Mouse (Mus musculus) gastrocnemius, adult 8-10 months (tissue): ENCODE data around the gene Gabrp. TPM values are rescaled to one million over a fixed set of nuclear protein-coding genes. Genes with fewer than 3 reads are reported as not detected.

ENCODE experiments used
- DNase-seq, 2 experiments: peaks; one replicate each; pipeline ENCODE4 v3.0.0; 2022; ENCODE audit warnings: low spot score in 2 of 2
- total RNA-seq, 4 experiments: library from RNA; stranded (reverse); gene quantifications; 2 replicates each; pipeline ENCODE4 v1.2.4; 2022

Gene Gabrp
- total RNA-seq, 4 experiments from 2014 or later = not detected

DNA sequence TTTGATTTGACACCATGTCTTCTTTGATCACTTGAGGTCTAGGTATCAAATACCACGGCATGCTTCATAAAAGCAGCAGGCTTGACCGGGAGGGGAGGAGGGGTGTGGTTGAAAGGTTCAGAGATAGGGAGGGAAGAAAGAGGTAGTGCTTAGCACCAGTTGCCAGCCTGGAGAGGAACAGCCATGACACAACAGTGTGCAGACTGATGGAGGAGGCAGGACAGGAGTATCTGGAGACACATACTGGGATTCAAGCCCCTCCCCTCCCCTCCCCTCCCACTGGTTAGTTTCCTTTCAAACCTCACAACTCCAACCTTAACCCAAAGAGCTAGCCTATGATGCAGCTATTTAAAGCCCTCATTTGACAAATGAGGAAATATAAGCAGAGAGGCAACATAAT lies 49.2 kb downstream of the Gabrp start:
- no peak for DNase-seq

DNA sequence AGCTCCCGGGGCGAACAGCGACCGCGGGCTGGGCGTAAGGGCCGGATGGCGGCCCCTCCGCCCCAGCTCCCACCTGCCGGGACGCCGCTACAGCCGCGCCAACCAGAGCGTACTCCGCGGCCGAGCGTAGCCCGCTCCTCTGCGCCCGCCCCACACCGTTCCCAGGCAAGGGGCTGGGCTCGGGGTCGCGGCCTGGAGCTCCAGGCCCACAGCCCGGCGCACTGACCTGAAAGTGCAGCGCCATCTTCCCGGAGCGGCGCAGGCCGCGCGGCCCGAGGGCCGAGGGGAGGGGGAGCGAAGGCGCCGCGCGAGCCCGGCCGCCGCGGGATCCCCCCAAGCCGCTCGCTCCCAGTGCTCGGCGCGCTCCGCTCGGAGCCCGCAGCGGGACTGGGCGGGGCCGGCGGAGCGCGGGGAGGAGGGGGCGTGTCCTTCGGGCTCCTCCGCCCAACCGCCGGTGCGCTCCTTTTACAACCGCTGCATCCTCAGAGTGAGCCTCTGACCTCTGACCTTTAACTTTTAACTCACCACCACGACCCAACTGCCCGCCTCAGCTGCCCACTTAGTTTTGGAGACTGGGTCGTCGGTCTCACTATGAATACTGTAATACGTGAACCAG lies 65.3 kb downstream of the Gabrp start, which contains the start of gene Ranbp17:
TSS of gene Ranbp17 (minus strand) at position 371 of the 616 bp plus-strand sequence.
- peak in 1 of 2 experiments; percentile 3 for DNase-seq

DNA sequence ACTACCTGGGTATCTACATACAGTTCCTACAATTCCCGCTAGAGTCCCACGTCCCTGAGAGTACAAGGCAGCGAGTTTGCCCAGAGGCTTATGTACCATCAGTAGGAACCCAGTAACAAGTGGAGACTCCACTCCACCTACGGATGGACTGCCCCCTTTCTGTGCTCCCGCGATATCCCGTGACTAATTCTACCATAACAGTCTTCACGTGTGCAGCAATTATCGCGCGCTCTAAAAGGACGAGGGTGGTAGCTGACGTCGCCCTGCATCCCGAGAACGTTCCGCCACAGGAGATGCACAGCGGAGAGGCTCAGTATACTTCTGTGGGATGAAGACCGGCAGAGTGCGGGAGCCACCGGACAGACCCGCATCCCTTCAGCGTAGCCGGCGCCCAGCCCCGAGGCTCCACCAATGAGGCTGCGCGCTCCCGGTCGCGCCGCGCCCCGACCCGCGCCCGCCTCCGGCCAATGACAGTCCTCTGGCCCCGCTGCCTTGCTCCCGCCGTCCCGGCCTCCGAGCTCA lies 65.8 kb downstream of the Gabrp start:
- DNase-seq = peak in 1 of 2 experiments; percentile 5

DNA sequence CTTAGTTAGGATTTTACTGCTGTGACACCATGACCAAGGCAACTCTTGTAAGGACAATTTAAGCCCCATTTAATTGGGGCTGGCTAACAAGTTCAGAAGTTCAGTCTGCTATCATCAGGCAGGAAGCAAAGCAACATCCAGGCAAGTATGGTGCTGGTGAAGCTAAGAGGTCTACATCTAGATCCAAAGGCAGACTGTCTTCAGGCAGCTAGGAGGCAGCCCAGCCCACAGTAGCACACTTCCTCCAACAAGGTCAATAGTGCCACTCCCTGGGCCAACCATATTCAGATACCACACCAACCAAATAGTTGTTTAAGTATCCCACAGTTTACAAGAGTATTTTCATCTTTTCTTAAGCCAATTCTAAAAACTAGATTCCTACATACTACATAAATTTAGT lies 69.4 kb downstream of the Gabrp start:
- DNase-seq = no peak

Other genes starting within 250 kb of the Gabrp start
- gene Ranbp17, start 65.2 kb downstream of the Gabrp start, total RNA-seq = under 1 TPM in 3 of 4 experiments, not detected in 1; 0.15 to 0.34 (median 0.18) TPM
- gene D130052B06Rik, start 20.3 kb upstream of the Gabrp start, total RNA-seq = not detected